14 mouse cellular contexts compared by ENCODE assay signal in genomic region chr8:104565457-104565798, GRCm38 (mm10). TPM values are rescaled to one million over a fixed set of nuclear protein-coding genes. Genes with fewer than 3 reads are reported as not detected.
DNase-seq lines count a peak whose midpoint lies in the region; ATAC-seq and TF ChIP-seq lines count a peak whose summit lies in the region.
"Had no signal": no experiment of that assay in that cellular context is flagged by ENCODE, and none has a peak within 500 bp of the region (broad histone marks: within the 10 kb centered on the region; RNA-seq: fewer than 3 reads in every experiment).

No protein-coding gene starts in this region.

- TF ChIP-seq POLR2A in lung, adult 2 months (IDR thresholded peaks at IDR 0.05; ENCODE audit: borderline replicate concordance, extremely low read depth, low read depth, low read length), result no peak

- no peak overlapping the region for H3K4me3 ChIP-seq in forebrain, embryonic 11.5 days (ENCODE audit: low read depth, low read length)
- H3K4me3 ChIP-seq in forebrain, embryonic 12.5 days (replicated peaks), result no peak overlapping the region
- H3K4me3 ChIP-seq in lung, embryonic 15.5 days, result no peak overlapping the region
- no peak overlapping the region for H3K4me3 ChIP-seq in lung, adult 2 months (replicated peaks; ENCODE audit: extremely low read depth, low read depth, low read length)
- no peak overlapping the region for H3K4me3 ChIP-seq in forebrain, postnatal 0 days (ENCODE audit: low read depth, low read length)
- no peak overlapping the region for H3K4me3 ChIP-seq in midbrain, postnatal 0 days (ENCODE audit: low read depth, low read length)

- H3K27ac ChIP-seq in forebrain, embryonic 11.5 days (ENCODE audit: low read depth, low read length), result no peak overlapping the region
- H3K27ac ChIP-seq in forebrain, embryonic 12.5 days, result no peak overlapping the region
- no peak overlapping the region for H3K27ac ChIP-seq in lung, embryonic 15.5 days
- H3K27ac ChIP-seq in forebrain, postnatal 0 days (ENCODE audit: low read depth, low read length), result no peak overlapping the region
- no peak overlapping the region for H3K27ac ChIP-seq in midbrain, postnatal 0 days (ENCODE audit: low read depth, low read length)

- H3K4me1 ChIP-seq in forebrain, embryonic 11.5 days (replicated peaks; ENCODE audit: control insufficient read depth, insufficient read depth, low read length), result no peaks in the 10 kb centered on the region
- H3K4me1 ChIP-seq in forebrain, embryonic 12.5 days, result no peaks in the 10 kb centered on the region; the same call in 1 of the 2 replicates
- H3K4me1 ChIP-seq in lung, embryonic 15.5 days, result 0 out of 2 replicates have a peak, but pooled peaks cover 1% of the 10 kb centered on the region
- H3K4me1 ChIP-seq in lung, adult 2 months (ENCODE audit: control insufficient read depth, insufficient read depth, low read length), result peaks cover 2% of the 10 kb centered on the region
- H3K4me1 ChIP-seq in forebrain, postnatal 0 days (ENCODE audit: insufficient read depth), result no peaks in the 10 kb centered on the region
- no peaks in the 10 kb centered on the region for H3K4me1 ChIP-seq in midbrain, postnatal 0 days (ENCODE audit: insufficient read depth, low read length)

- no peak overlapping the region for H3K4me2 ChIP-seq in forebrain, embryonic 11.5 days (ENCODE audit: low read depth, low read length, severe bottlenecking)
- no peak overlapping the region for H3K4me2 ChIP-seq in forebrain, embryonic 12.5 days
- no peak overlapping the region for H3K4me2 ChIP-seq in lung, embryonic 15.5 days
- no peak overlapping the region for H3K4me2 ChIP-seq in forebrain, postnatal 0 days (ENCODE audit: low read depth)
- no peak overlapping the region for H3K4me2 ChIP-seq in midbrain, postnatal 0 days (ENCODE audit: low read depth, low read length, poor library complexity, severe bottlenecking)

- WGBS in forebrain, embryonic 11.5 days, result 97% methylated on average over 5 of the region's 5 CpGs
- WGBS in forebrain, embryonic 12.5 days, result 92% methylated on average over 5 of the region's 5 CpGs
- WGBS in lung, embryonic 15.5 days, result 93% methylated on average over 5 of the region's 5 CpGs
- 94% methylated on average over 5 of the region's 5 CpGs for WGBS in lung, adult 2 months
- 94% methylated on average over 5 of the region's 5 CpGs for WGBS in forebrain, postnatal 0 days
- WGBS in midbrain, postnatal 0 days, result 94% methylated on average over 5 of the region's 5 CpGs

- H3K9me3 ChIP-seq in forebrain, embryonic 11.5 days (ENCODE audit: control insufficient read depth, low read length), result no peaks in the 10 kb centered on the region
- no peaks in the 10 kb centered on the region for H3K9me3 ChIP-seq in forebrain, embryonic 12.5 days
- no peaks in the 10 kb centered on the region for H3K9me3 ChIP-seq in lung, embryonic 15.5 days
- H3K9me3 ChIP-seq in forebrain, postnatal 0 days (ENCODE audit: low read length), result no peaks in the 10 kb centered on the region
- no peaks in the 10 kb centered on the region for H3K9me3 ChIP-seq in midbrain, postnatal 0 days (ENCODE audit: low read length)

- peak; percentile 41; the same call in 1 of the 2 replicates for ATAC-seq in forebrain, embryonic 11.5 days (replicated peaks; ENCODE audit: low FRiP score)
- ATAC-seq in forebrain, embryonic 12.5 days (ENCODE audit: low FRiP score), result no peak
- ATAC-seq in lung, embryonic 15.5 days (ENCODE audit: borderline replicate concordance, extremely low read depth, low FRiP score, low TSS enrichment), result peak; percentile 29; the same call in 1 of the 2 replicates
- peak; percentile 10; the same call in 1 of the 2 replicates for ATAC-seq in forebrain, postnatal 0 days
- ATAC-seq in midbrain, postnatal 0 days (ENCODE audit: low FRiP score), result 0 out of 2 replicates have a peak, but pooled peaks have one; percentile 6
- no peak for ATAC-seq in CD4-positive, CD25-positive, alpha-beta regulatory T cell, adult 4 months

- H3K36me3 ChIP-seq in forebrain, embryonic 11.5 days (ENCODE audit: control insufficient read depth, insufficient read depth, low read length), result no peaks in the 10 kb centered on the region
- no peaks in the 10 kb centered on the region for H3K36me3 ChIP-seq in forebrain, embryonic 12.5 days (replicated peaks)
- no peaks in the 10 kb centered on the region for H3K36me3 ChIP-seq in lung, embryonic 15.5 days
- H3K36me3 ChIP-seq in forebrain, postnatal 0 days (ENCODE audit: insufficient read depth), result no peaks in the 10 kb centered on the region
- H3K36me3 ChIP-seq in midbrain, postnatal 0 days (ENCODE audit: insufficient read depth, low read length), result no peaks in the 10 kb centered on the region

- no peaks in the 10 kb centered on the region for H3K27me3 ChIP-seq in forebrain, embryonic 11.5 days (ENCODE audit: control insufficient read depth, insufficient read depth, low read length)
- H3K27me3 ChIP-seq in forebrain, embryonic 12.5 days, result 0 out of 2 replicates have a peak, but pooled peaks cover 2% of the 10 kb centered on the region
- H3K27me3 ChIP-seq in lung, embryonic 15.5 days, result no peaks in the 10 kb centered on the region
- H3K27me3 ChIP-seq in forebrain, postnatal 0 days (ENCODE audit: insufficient read depth, low read length), result no peaks in the 10 kb centered on the region
- H3K27me3 ChIP-seq in midbrain, postnatal 0 days (ENCODE audit: insufficient read depth, low read length), result no peaks in the 10 kb centered on the region

- no peak for TF ChIP-seq CTCF in lung, adult 2 months (IDR thresholded peaks at IDR 0.05; ENCODE audit: insufficient read depth, low read length)
- TF ChIP-seq CTCF in forebrain, postnatal 0 days (IDR thresholded peaks at IDR 0.05; ENCODE audit: low read depth), result no peak
- no peak for TF ChIP-seq CTCF in midbrain, postnatal 0 days (IDR thresholded peaks at IDR 0.05)

- no peak overlapping the region for H3K9ac ChIP-seq in forebrain, embryonic 11.5 days (ENCODE audit: low read length)
- no peak overlapping the region for H3K9ac ChIP-seq in forebrain, embryonic 12.5 days
- no peak overlapping the region for H3K9ac ChIP-seq in lung, embryonic 15.5 days
- H3K9ac ChIP-seq in forebrain, postnatal 0 days, result no peak overlapping the region
- H3K9ac ChIP-seq in midbrain, postnatal 0 days (replicated peaks; ENCODE audit: low read length, poor library complexity, severe bottlenecking), result no peak overlapping the region

- no peak for DNase-seq in forebrain, embryonic 11.5 days (ENCODE audit: low spot score)
- no peak for DNase-seq in lung, adult 2 months
- no peak for DNase-seq in forebrain, postnatal 0 days
- DNase-seq in midbrain, postnatal 0 days (ENCODE audit: low spot score), result no peak
- no peak for DNase-seq in layer of hippocampus, postnatal 36 days

RNA-seq across cellular contexts. Expression of gene Pdp2, which starts 25.8 kb away (rescaled TPM):
- 16.5 and 18.7 TPM in 2 replicates for polyA plus RNA-seq in forebrain, embryonic 11.5 days (2014; fragmentation: Nextera tagmentation; extraction: Ambion mirVana)
- polyA plus RNA-seq in forebrain, embryonic 12.5 days (2016; fragmentation: Nextera tagmentation; extraction: Ambion mirVana), result 14.2 and 14.9 TPM in 2 replicates
- polyA plus RNA-seq in lung, embryonic 15.5 days (2015; fragmentation: Nextera tagmentation; extraction: Ambion mirVana), result 8.8 and 9.2 TPM in 2 replicates
- 3.4 and 4.4 TPM in 2 replicates for polyA plus RNA-seq in lung, adult 2 months (2012; rRNA removed)
- total RNA-seq in forebrain, postnatal 0 days (2014; rRNA removed), result 11.8 and 13.2 TPM in 2 replicates
- 8.8 and 14.6 TPM in 2 replicates for polyA plus RNA-seq in forebrain, postnatal 0 days (2015; fragmentation: Nextera tagmentation; extraction: Ambion mirVana)
- 12.1 and 16.0 TPM in 2 replicates for total RNA-seq in midbrain, postnatal 0 days (2014; rRNA removed)
- polyA plus RNA-seq in midbrain, postnatal 0 days (2015; fragmentation: Nextera tagmentation; extraction: Ambion mirVana), result 16.9 and 18.0 TPM in 2 replicates
- 1 to 10 TPM; 7.3 to 7.4 TPM for total RNA-seq in layer of hippocampus, postnatal 36 days (2021)
- polyA plus RNA-seq in CD4-positive, CD25-positive, alpha-beta regulatory T cell, adult 4 months (2017; shearing (Covaris generic)), result 10 to 100 TPM; 21.4 to 28.3 TPM

RNA-seq across cellular contexts. Expression of gene Car7, which starts 30.9 kb away (rescaled TPM):
- polyA plus RNA-seq in forebrain, embryonic 11.5 days (2014; fragmentation: Nextera tagmentation; extraction: Ambion mirVana), result 0.63 and 0.79 TPM in 2 replicates
- 1.5 and 1.6 TPM in 2 replicates for polyA plus RNA-seq in forebrain, embryonic 12.5 days (2016; fragmentation: Nextera tagmentation; extraction: Ambion mirVana)
- 0.65 and 0.97 TPM in 2 replicates for polyA plus RNA-seq in lung, embryonic 15.5 days (2015; fragmentation: Nextera tagmentation; extraction: Ambion mirVana)
- polyA plus RNA-seq in lung, adult 2 months (2012; rRNA removed), result 1.4 and 1.8 TPM in 2 replicates
- 2.2 and 2.5 TPM in 2 replicates for total RNA-seq in forebrain, postnatal 0 days (2014; rRNA removed)
- polyA plus RNA-seq in forebrain, postnatal 0 days (2015; fragmentation: Nextera tagmentation; extraction: Ambion mirVana), result 1.6 and 2.0 TPM in 2 replicates
- 1.6 and 2.8 TPM in 2 replicates for total RNA-seq in midbrain, postnatal 0 days (2014; rRNA removed)
- polyA plus RNA-seq in midbrain, postnatal 0 days (2015; fragmentation: Nextera tagmentation; extraction: Ambion mirVana), result 2.3 and 2.5 TPM in 2 replicates
- total RNA-seq in layer of hippocampus, postnatal 36 days (2021), result 10 to 100 TPM; 15.2 to 17.7 TPM
- 1 to 10 TPM; 4.5 to 7.3 TPM for polyA plus RNA-seq in CD4-positive, CD25-positive, alpha-beta regulatory T cell, adult 4 months (2017; shearing (Covaris generic))

RNA-seq across cellular contexts. Expression of gene Nae1, which starts 31.0 kb away (rescaled TPM):
- 132 and 147 TPM in 2 replicates for polyA plus RNA-seq in forebrain, embryonic 11.5 days (2014; fragmentation: Nextera tagmentation; extraction: Ambion mirVana)
- 124 and 128 TPM in 2 replicates for polyA plus RNA-seq in forebrain, embryonic 12.5 days (2016; fragmentation: Nextera tagmentation; extraction: Ambion mirVana)
- 87.4 and 97.8 TPM in 2 replicates for polyA plus RNA-seq in lung, embryonic 15.5 days (2015; fragmentation: Nextera tagmentation; extraction: Ambion mirVana)
- 7.4 and 17.1 TPM in 2 replicates for polyA plus RNA-seq in lung, adult 2 months (2012; rRNA removed)
- total RNA-seq in forebrain, postnatal 0 days (2014; rRNA removed), result 86.3 and 97.6 TPM in 2 replicates
- polyA plus RNA-seq in forebrain, postnatal 0 days (2015; fragmentation: Nextera tagmentation; extraction: Ambion mirVana), result 120 and 134 TPM in 2 replicates
- 48.1 and 71.7 TPM in 2 replicates for total RNA-seq in midbrain, postnatal 0 days (2014; rRNA removed)
- polyA plus RNA-seq in midbrain, postnatal 0 days (2015; fragmentation: Nextera tagmentation; extraction: Ambion mirVana), result 107 and 108 TPM in 2 replicates
- total RNA-seq in layer of hippocampus, postnatal 36 days (2021), result 10 to 100 TPM; 45.5 to 48.9 TPM
- polyA plus RNA-seq in CD4-positive, CD25-positive, alpha-beta regulatory T cell, adult 4 months (2017; shearing (Covaris generic)), result 10 to 100 TPM; 80.6 to 94.4 TPM

RNA-seq across cellular contexts. Expression of gene Terb1, which starts 55.7 kb away (rescaled TPM):
- polyA plus RNA-seq in forebrain, embryonic 11.5 days (2014; fragmentation: Nextera tagmentation; extraction: Ambion mirVana), result 0.15 and 0.17 TPM in 2 replicates
- 0.18 and 0.32 TPM in 2 replicates for polyA plus RNA-seq in forebrain, embryonic 12.5 days (2016; fragmentation: Nextera tagmentation; extraction: Ambion mirVana)
- 0.19 and 0.40 TPM in 2 replicates for polyA plus RNA-seq in lung, embryonic 15.5 days (2015; fragmentation: Nextera tagmentation; extraction: Ambion mirVana)
- polyA plus RNA-seq in lung, adult 2 months (2012; rRNA removed), result 0.05 and 0.07 TPM in 2 replicates
- 0.43 and 0.46 TPM in 2 replicates for total RNA-seq in forebrain, postnatal 0 days (2014; rRNA removed)
- polyA plus RNA-seq in forebrain, postnatal 0 days (2015; fragmentation: Nextera tagmentation; extraction: Ambion mirVana), result 0.14 and 0.44 TPM in 2 replicates
- total RNA-seq in midbrain, postnatal 0 days (2014; rRNA removed), result 0.71 and 0.85 TPM in 2 replicates
- 0.68 and 0.81 TPM in 2 replicates for polyA plus RNA-seq in midbrain, postnatal 0 days (2015; fragmentation: Nextera tagmentation; extraction: Ambion mirVana)
- total RNA-seq in layer of hippocampus, postnatal 36 days (2021), result under 1 TPM; 0.35 to 0.66 TPM
- polyA plus RNA-seq in CD4-positive, CD25-positive, alpha-beta regulatory T cell, adult 4 months (2017; shearing (Covaris generic)), result under 1 TPM in 1 of 2 experiments, not detected in 1; 0.42 TPM
- total RNA-seq: heart, adult 8-10 months; MEL; monocyte, adult 5-6 weeks had no signal
- polyA plus RNA-seq: C2C12 had no signal

RNA-seq across cellular contexts. Expression of gene Cdh16, which starts 58.8 kb away (rescaled TPM):
- polyA plus RNA-seq in forebrain, embryonic 11.5 days (2014; fragmentation: Nextera tagmentation; extraction: Ambion mirVana), result not detected in 2 replicates
- polyA plus RNA-seq in forebrain, embryonic 12.5 days (2016; fragmentation: Nextera tagmentation; extraction: Ambion mirVana), result not detected in 2 replicates
- 53.5 TPM in 2 replicates for polyA plus RNA-seq in lung, embryonic 15.5 days (2015; fragmentation: Nextera tagmentation; extraction: Ambion mirVana)
- 9.6 and 16.2 TPM in 2 replicates for polyA plus RNA-seq in lung, adult 2 months (2012; rRNA removed)
- not detected in 2 replicates for total RNA-seq in forebrain, postnatal 0 days (2014; rRNA removed)
- polyA plus RNA-seq in forebrain, postnatal 0 days (2015; fragmentation: Nextera tagmentation; extraction: Ambion mirVana), result not detected in 2 replicates
- not detected in 2 replicates for total RNA-seq in midbrain, postnatal 0 days (2014; rRNA removed)
- polyA plus RNA-seq in midbrain, postnatal 0 days (2015; fragmentation: Nextera tagmentation; extraction: Ambion mirVana), result not detected in 2 replicates
- not detected for total RNA-seq in layer of hippocampus, postnatal 36 days (2021)
- not detected for polyA plus RNA-seq in CD4-positive, CD25-positive, alpha-beta regulatory T cell, adult 4 months (2017; shearing (Covaris generic))
- total RNA-seq: layer of hippocampus, postnatal 10 days; left cerebral cortex, postnatal 36 days; MEL; monocyte, adult 5-6 weeks had no signal
- polyA plus RNA-seq: C2C12 had no signal

Comparison
In these comparisons a context has a peak if more than half of its experiments do, and no peak if none do; other contexts are left out.
1. ATAC-seq: peak in forebrain, embryonic 11.5 days (single experiment), lung, embryonic 15.5 days (single experiment), forebrain, postnatal 0 days (single experiment) and midbrain, postnatal 0 days (single experiment); none in forebrain, embryonic 12.5 days (single experiment) and CD4-positive, CD25-positive, alpha-beta regulatory T cell, adult 4 months (single experiment).